Mouse (Mus musculus): ENCODE measurements around the gene Atp1b3.
"Not testable (repeated sequence)": the region's sequence is repeated elsewhere in the genome, so short reads cannot be mapped to it uniquely, and the experiment has no call there.

Gene Atp1b3

DNA sequence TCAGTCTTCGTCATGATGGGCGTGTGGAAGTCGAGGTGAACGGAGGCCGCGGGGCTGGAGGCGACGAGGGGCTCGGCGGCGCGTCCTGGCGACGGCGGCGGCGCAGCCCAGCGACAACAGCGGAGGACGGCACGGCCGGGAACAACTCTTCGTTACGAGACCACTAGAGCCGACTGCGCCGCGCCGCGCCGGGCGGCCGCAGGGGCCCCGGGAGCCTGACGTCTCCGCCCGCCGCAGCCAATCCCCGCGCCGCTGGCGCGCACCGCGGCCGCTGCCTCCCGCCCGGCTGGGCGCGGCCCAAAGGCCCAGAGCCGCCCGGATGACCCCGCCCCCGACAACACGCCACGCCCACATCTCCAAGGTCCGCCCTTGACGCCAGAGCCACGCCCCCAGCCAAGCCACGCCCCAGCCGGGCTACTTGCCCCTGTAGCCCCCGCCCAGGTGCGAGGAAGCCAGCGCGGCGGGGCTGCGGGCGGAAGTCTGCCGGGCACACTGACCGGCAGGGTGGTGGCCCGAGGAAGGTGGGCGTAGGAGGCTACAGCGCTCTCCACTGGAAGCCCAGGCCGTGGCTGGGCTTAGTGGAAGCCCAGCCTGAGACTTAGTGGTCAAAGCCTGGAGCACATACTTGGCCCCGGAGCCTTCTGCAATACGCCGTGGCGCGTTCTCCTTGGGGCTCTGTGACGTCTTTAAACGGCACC lies at the start of gene Atp1b3:
TSS of gene Atp1b3 (minus strand) at position 302 of the 698 bp plus-strand sequence.
- peak; percentile 100 for DNase-seq

- peak in 1 of 2 experiments; percentile 48 for DNase-seq
Observed at GRCm38 (mm10) chr9:96412821-96413405, 48.7 kb upstream of the Atp1b3 start.

GRCm38 (mm10) chr9:96404312-96404711 lies 40.1 kb upstream of the Atp1b3 start:
- no peak for DNase-seq

GRCm38 (mm10) chr9:96399916-96400315 lies 35.7 kb upstream of the Atp1b3 start:
- DNase-seq, result not testable (repeated sequence)

- DNase-seq, result no peak
Observed at GRCm38 (mm10) chr9:96399425-96399878, 35.2 kb upstream of the Atp1b3 start.

DNA sequence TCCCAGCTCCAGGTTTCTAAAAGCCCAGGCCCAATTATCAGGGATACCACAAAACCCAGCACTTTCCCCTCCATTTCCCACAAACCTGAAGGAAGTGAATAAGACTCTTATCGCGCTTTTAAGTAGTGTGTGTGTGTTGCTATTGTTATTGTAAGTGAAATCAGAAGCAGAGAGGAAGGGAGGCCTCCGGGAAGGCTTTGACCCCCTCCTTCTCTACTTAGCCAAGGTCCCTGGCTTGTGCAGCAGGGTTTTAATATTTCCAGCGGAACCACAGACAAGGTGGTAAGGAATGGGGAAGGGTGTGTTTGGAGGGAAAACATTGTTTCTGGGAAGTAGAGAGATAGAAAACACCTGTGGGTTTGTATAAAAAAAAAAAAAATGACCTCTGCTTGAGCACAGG lies 34.4 kb upstream of the Atp1b3 start:
- DNase-seq, result peak in 1 of 2 experiments; percentile 4

GRCm38 (mm10) chr9:96398165-96398564 lies 33.9 kb upstream of the Atp1b3 start:
- DNase-seq, result peak; percentile 31 to 53

DNA sequence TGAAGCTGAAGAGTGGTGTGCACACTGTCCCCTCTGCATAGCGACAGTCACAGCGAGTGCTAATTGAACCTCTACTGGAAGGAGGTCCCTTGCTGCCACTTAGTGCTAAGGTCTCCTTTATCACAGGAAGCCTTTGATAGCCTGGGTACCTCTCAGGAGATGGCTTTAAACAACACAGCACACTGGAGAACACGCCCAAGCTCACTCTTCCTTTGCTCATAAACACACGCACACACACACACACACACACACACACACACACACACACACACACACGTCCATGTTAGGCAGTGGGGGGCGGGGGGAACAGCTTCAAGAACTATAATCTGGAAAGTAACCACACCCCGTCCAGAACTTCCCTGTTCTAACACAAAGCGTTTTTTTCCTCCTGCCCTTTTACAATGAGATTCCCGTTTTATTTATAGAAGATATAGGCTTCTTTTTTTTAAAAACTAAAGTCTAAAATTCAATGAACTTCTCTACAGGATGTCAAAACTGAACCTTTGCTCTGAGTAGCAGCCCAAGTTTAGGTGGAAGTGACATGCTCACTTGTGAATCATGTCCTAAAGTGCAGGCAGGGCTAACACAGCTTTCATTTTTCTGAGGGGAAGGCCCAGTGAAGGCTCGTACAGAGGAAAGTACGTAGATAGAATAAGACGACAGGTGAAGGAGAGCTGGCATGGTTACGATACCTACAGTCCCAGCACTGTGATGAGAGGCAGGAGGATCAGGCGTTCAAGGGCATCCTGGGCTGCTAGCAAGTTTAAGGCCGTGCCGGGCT lies 30.9 kb upstream of the Atp1b3 start:
- DNase-seq, result peak in 1 of 2 experiments; percentile 32

DNA sequence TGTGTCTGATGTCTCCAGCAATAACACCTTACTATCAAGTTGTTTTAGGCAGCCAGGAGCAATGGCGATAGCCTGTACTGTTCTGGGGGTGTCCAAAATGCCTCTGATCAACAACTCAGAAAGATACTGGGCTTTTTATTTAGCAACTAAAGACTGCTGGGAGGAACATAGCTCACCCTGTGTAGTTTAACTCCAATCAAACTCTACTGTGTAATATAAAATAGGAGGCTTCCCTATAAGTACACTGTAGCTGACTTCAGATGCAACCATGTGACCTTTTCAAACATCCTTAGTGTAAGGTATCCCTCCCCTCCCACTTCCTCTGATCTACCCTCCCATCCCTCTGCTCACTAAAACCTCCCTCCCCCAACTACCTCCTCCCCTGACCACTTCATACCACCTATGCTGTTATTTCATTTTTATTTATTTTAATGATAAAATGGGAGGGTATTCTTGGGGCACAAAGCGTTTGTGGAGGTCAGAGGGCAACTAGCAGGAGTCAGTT lies 29.5 kb upstream of the Atp1b3 start:
- no peak for DNase-seq

- no peak for DNase-seq
Observed at GRCm38 (mm10) chr9:96393112-96393511, 28.9 kb upstream of the Atp1b3 start.

- DNase-seq, result no peak
Observed at GRCm38 (mm10) chr9:96391921-96392320, 27.7 kb upstream of the Atp1b3 start.

DNA sequence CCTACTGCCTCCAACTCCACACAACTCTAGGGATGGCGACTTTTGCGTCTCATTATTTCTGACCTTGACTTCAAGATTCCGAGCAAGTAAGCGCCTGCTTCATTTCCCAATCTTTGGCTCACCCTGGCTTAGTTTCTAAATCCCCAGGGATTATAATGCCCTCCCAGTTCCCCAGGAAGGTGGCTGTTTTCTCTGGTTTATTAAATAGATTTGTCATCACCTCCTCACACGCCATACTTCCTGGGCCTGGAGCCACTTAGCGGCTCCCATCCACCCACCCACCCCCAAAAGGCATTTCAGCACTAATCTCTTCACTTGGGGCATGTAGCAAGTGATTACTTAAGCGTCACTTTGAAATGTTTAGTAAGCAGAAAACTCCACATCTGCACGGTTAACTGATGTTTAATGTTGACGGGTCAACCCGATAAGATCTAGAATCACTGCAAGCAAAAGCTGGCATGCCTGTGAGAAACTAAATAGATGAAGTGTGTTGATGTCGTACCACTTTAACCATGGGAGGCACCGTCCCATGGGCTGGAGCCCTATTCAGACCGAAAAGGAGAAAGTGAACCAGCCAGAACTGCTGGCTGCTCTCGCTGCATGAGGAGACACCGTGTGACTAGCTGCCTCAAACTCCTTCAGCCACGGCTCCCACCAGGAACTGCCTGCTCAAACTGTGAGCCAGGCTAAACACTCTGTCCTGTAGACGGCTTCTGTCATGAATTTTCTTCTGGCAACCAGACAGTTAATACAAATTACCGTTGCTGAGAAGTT lies 19.7 kb upstream of the Atp1b3 start:
- DNase-seq, result peak; percentile 8 to 24

DNA sequence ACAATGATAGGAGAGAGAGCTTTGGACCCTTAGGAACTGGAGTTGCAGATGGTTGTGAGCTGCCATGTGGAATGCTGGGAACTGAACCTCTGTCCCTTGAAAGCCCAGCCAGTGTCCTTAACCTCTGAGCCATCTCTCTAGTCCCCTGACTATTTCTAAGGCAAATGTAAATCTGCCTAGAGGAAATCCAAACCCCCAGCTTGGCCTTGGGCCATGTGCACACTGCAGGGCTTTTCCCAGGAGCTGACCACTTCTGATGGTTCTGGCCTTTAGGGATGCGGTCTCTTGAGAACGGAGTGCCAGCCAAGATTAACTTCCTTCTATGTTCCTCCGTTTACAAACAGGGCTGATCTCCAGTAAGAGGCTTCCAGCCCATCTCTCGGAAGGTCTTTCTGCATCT lies 18.5 kb upstream of the Atp1b3 start:
- peak; percentile 22 to 23 for DNase-seq

DNA sequence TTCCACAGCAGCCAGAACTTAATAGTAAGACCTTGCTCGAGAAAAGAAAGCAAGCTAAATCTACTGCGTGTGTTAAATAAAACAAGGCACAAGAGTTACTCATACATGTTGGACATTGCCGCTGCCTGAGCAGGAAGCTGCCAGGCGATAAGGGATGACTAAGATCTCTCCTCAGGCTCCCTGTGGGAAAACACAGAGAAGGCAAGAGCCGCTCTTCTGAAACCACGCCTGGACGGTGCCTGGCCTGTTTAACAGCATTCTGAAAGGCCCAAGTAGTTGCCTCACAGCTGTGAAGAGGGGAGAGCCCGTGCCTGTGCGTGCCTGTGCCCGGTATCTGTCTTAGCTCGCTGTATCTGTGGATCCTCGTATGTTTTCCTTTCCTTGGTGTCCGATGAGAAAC lies 17.2 kb upstream of the Atp1b3 start:
- peak; percentile 7 to 35 for DNase-seq

DNA sequence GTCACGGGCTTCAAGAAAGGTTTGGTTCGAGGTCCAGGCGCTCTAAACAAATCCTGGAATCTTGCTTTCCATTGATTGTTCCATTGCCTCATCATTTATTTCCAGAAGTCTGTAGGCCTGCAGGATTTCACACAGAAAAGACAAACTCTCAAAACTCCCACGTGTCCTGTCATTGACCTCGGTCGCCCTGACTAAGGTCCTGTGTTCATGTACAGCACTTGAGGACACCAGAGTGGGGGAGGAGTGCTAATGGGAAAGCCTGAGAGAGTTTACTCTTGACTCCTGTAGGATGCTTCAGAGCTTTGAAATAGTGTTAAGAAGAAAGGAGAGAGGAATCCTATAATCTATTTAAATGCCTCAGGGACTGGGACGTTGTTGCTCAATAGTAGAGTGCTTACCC lies 15.3 kb upstream of the Atp1b3 start:
- DNase-seq, result no peak

DNA sequence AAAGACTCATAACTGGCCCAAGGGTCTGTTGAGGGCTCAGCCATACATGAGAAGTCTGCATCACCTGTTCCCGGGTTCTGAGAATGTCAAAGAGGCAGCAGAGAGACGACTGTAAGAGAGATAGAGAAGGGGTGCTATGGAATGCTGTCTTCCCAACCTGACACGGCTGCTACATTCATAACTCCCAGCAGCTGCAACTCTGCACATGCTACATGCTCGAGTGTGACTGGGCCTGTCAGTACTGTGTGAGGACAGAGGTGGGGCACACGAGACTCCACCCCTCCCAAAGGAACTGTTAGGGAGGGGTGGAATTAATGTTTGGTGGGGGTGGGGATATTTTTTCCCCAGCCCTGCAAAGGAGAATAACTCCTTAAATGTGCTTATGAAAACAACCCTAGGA lies 14.5 kb upstream of the Atp1b3 start:
- DNase-seq, result no peak

DNA sequence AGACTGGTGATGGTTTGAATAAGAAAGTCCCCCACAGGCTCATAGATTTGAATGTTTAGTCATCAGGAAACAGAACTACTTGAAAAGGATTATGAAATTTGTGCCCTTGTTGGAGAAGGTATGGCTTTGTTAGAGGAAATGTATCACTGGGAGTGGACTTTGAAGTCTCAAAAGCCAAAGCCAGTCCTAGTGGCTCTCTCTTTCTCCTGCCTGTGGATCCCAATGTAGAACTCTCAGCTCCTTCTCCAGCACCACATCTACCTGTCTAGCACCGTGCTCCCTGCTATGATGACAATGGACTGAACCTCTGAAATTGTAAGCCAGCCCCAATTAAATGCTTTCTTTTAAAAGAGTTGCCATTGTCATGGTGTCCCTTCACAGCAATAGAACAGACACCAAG lies 12.9 kb upstream of the Atp1b3 start:
- no peak for DNase-seq

GRCm38 (mm10) chr9:96375819-96376218 lies 11.6 kb upstream of the Atp1b3 start:
- no peak for DNase-seq

- no peak for DNase-seq
Observed at GRCm38 (mm10) chr9:96371075-96371474, 6.8 kb upstream of the Atp1b3 start.

DNA sequence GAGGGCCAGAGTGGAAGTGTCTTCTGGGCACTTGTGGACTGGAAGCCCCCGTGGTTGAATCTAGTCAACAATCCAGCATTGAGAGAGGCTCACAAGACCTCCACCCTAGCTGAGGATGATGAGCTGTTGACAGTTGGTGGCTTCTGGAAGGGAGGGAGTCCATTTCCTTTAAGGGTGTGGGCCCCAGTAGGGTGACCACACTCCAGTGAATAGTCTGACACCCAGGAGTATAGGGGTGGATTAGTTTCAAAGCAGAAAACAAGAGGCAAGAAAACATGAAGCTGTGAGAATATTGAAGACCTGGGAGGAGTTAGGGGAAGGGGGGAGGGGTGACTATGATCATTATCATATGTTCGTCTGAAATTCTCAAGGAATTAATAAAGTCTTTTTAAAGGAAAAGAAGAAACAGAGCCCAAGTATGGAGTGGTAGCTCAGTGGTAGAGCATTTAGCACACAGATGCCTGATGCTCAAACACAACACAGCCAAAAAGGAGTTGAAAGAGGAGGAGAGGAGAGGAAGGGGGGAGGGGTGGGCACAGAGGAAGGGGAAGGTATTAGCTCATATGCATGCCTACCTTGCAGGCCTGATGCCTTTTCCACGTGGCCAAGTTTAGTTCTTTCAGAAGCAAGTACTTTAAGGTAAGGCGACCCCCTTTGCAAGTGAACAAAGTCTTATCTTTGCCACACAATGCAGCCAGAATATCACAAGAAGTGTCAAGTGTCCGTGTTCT lies 5.6 kb upstream of the Atp1b3 start:
- DNase-seq, result no peak

DNA sequence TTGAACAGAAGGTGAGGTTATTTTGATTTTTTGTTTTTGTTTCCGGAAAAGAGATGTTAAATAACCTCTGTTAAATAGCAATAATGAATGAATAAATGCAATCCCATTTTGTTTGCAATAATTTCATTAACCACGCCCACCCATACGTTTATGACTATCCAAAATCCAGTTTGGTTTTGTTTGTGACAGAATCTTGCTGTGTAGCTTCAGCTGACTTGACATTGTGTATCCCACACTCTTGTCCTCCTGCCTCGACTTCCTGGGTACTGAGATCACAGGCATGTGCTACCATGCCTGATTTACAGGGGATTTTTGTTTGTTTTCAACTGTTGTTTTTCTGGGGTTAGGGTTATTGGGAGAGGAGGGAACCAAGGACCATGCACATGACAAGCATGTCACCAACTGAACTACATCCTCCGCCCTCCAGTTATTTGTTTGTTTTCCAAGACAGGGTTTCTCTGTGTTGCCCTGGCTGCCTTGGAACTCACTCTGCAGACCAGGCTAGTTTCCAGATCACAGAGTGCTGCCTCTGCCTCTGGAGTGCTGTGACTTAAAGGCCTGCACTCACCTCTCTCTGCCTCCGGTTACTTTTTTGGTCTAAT lies 1.1 kb upstream of the Atp1b3 start:
- no peak for DNase-seq

Data from kidney, postnatal 4 days (tissue).